Mouse (Mus musculus): ENCODE results near the gene Slc1a5.

DNA sequence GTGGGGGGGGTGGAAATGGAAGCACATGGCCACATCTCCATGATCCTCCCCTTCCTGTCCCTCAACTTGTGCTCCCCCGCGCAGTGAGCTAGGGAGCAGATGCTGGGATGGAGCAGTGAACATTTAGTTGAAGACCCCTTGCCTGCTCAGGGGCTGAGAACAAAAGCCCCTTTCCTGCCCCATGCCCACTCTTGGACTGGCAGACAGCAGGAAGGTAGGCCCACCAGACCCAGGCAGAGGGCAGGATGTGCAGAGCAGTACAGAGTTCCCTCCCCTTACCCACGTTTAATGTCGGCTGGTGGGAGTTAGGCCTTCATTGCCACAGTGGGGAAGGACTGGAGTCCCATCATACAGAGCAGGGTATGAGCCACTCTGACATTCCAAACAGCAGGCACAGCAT lies 59.9 kb downstream of the Slc1a5 start:
- TF ChIP-seq POLR2A (IDR thresholded peaks at IDR 0.05; ENCODE audit: insufficient read length, low read depth) (no peak), E2F4 (IDR thresholded peaks at IDR 0.05; ENCODE audit: insufficient read depth) (no peak), MAX (IDR thresholded peaks at IDR 0.05; ENCODE audit: low read depth) (no peak), POLR2AphosphoS2 (IDR thresholded peaks at IDR 0.05; ENCODE audit: insufficient read length, low read depth) (no peak), USF1 (IDR thresholded peaks at IDR 0.05; ENCODE audit: low read depth) (no peak), TCF12 (IDR thresholded peaks at IDR 0.05; ENCODE audit: insufficient read depth, poor library complexity, severe bottlenecking) (no peak)

All from myocyte (in vitro differentiated cells).